Mouse (Mus musculus) liver, postnatal 0 days (tissue): ENCODE measurements around the gene Olfr769. TPM values are rescaled to one million over a fixed set of nuclear protein-coding genes. Genes with fewer than 3 reads are reported as not detected.

Experiments used
- ATAC-seq: fragments of 200-750 bp; cut with Nextera tagmentation; 2 replicates; pipeline ENCODE4 v1.8.0; 2017; ENCODE audit warnings: mild to moderate bottlenecking, moderate library complexity
- DNase-seq: peaks from one replicate; pipeline ENCODE4 v3.0.0-alpha.2; 2016
- H3K27ac ChIP-seq: fragments of 300-500 bp; sonication (generic); 2 replicates; pipeline ENCODE4 v1.5.1; 2014; ENCODE audit warnings: antibody characterized with exemption, moderate library complexity, mild to moderate bottlenecking, low read depth
- H3K27me3 ChIP-seq: fragments of 300-500 bp; sonication (generic); 2 replicates; pipeline ENCODE4 v1.6.1; 2014; ENCODE audit warnings: low read length, control low read depth, mixed read lengths; ENCODE audit not compliant: insufficient read depth
- H3K36me3 ChIP-seq: fragments of 300-500 bp; sonication (generic); replicated peaks from 2 replicates; pipeline ENCODE4 v1.6.1; 2014; ENCODE audit warnings: mild to moderate bottlenecking, control low read depth, low read length, moderate library complexity, mixed read lengths; ENCODE audit not compliant: insufficient read depth
- H3K4me1 ChIP-seq: fragments of 300-500 bp; sonication (generic); 2 replicates; pipeline ENCODE4 v1.6.1; 2014; ENCODE audit warnings: antibody characterized with exemption, mild to moderate bottlenecking, control low read depth; ENCODE audit not compliant: insufficient read depth
- H3K4me2 ChIP-seq: fragments of 300-500 bp; sonication (generic); 2 replicates; pipeline ENCODE4 v1.6.1; 2014; ENCODE audit warnings: low read depth, mild to moderate bottlenecking, low read length, moderate library complexity, mixed read lengths
- H3K4me3 ChIP-seq: fragments of 300-500 bp; sonication (generic); 2 replicates; pipeline ENCODE4 v1.5.1; 2014; ENCODE audit warnings: low read depth, low read length
- H3K9ac ChIP-seq: fragments of 300-500 bp; sonication (generic); replicated peaks from 2 replicates; pipeline ENCODE4 v1.6.1; 2014; ENCODE audit warnings: mild to moderate bottlenecking, moderate library complexity
- H3K9me3 ChIP-seq: fragments of 300-500 bp; sonication (generic); 2 replicates; pipeline ENCODE4 v1.6.1; 2016; ENCODE audit warnings: mild to moderate bottlenecking, control low read depth, low read length, mixed read lengths
- CTCF ChIP-seq: sonication (generic); IDR thresholded peaks from 2 replicates; pipeline ENCODE4 v1.5.1; 2016; ENCODE audit warnings: antibody characterized with exemption, low read depth
- EP300 ChIP-seq: IDR thresholded peaks from 2 replicates; pipeline ENCODE4 v1.6.1; 2016; ENCODE audit warnings: antibody characterized with exemption, low read depth, mild to moderate bottlenecking
- WGBS: fragments of 180-500 bp; shearing (Covaris S2); extraction: QIAGEN DNeasy Blood & Tissue Kit; methylation state at CpG from one replicate; pipeline ENCODE4 v1.1.7; 2014; ENCODE audit not compliant: insufficient replicate concordance; 5-methylcytosine and 5-hydroxymethylcytosine counted together
- polyA plus RNA-seq: library from polyadenylated mRNA; unstranded; fragments of >200 nt; fragmentation: Nextera tagmentation; extraction: Ambion mirVana; gene quantifications from 2 replicates; pipeline ENCODE4 v1.2.1, GENCODE M21; 2015

The Olfr769 gene
- polyA plus RNA-seq, 1 experiment from 2014 or later, result not detected

DNA sequence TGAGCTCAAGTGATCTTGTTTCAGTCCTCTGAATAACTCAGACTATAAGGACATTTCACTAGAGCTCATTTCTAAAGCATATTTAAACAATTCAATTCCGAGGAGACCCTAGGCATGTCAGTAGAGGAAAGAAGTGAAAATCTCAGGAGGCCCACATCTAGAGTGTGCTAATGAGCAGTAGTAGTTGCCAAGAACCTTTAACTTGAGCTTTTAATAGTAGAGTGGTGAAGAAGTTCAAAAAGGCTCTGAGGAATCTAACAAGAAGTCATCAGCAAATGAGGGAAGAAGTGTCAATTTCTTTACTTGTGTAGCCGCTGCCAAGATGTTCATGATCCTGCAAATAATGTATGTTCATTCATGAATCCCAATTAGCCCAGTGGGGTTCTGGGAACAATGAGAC, 48.8 kb downstream of the Olfr769 start, which contains the start of gene Olfr766-ps1:
Gene Olfr766-ps1 (minus strand): TSS at position 101 of the 400 bp plus-strand sequence.
- no peaks in the 10 kb centered on the region for H3K36me3 ChIP-seq
- 66% methylated on average over 2 of the region's 2 CpGs for WGBS
- H3K27ac ChIP-seq, result no peak within 1 kb of the TSS
- no peaks in the 10 kb centered on the region for H3K9me3 ChIP-seq
- no peaks in the 10 kb centered on the region for H3K27me3 ChIP-seq
- H3K4me1 ChIP-seq, result no peaks in the 10 kb centered on the region
- H3K9ac ChIP-seq, result no peak within 1 kb of the TSS
- DNase-seq (no peak), ATAC-seq (no peak)
- TF ChIP-seq EP300 (no peak), CTCF (no peak)
- H3K4me2 ChIP-seq, result no peak within 1 kb of the TSS
- H3K4me3 ChIP-seq, result no peak within 1 kb of the TSS

Other genes with a start within 250 kb of the Olfr769 start
- 0.17 and 0.23 TPM in 2 replicates for gene Gdf11, start 226.1 kb downstream of the Olfr769 start, polyA plus RNA-seq
- 271 and 296 TPM in 2 replicates for gene Cd63, start 216.9 kb downstream of the Olfr769 start, polyA plus RNA-seq
- 54.5 and 63.1 TPM in 2 replicates for gene Rdh5, start 195.0 kb downstream of the Olfr769 start, polyA plus RNA-seq
- gene Bloc1s1, start 193.8 kb downstream of the Olfr769 start, polyA plus RNA-seq, result 128 and 130 TPM in 2 replicates
- gene Itga7, start 184.0 kb downstream of the Olfr769 start, polyA plus RNA-seq, result 0.66 and 0.70 TPM in 2 replicates
- gene Mettl7b, start 156.9 kb downstream of the Olfr769 start, polyA plus RNA-seq, result 29.9 and 33.3 TPM in 2 replicates
- not detected in 2 replicates for gene Olfr9, start 128.4 kb downstream of the Olfr769 start, polyA plus RNA-seq
- gene Olfr763, start 107.1 kb downstream of the Olfr769 start, polyA plus RNA-seq, result not detected in 2 replicates
- gene Olfr764-ps1, start 78.0 kb downstream of the Olfr769 start, polyA plus RNA-seq, result not detected in 2 replicates
- gene Olfr765, start 67.9 kb downstream of the Olfr769 start, polyA plus RNA-seq, result not detected in 2 replicates
- not detected in 2 replicates for gene Olfr766-ps1, start 48.9 kb downstream of the Olfr769 start, polyA plus RNA-seq
- not detected in 2 replicates for gene Olfr767, start 35.0 kb downstream of the Olfr769 start, polyA plus RNA-seq
- gene Olfr768, start 18.5 kb downstream of the Olfr769 start, polyA plus RNA-seq, result not detected in 2 replicates
- gene Olfr770, start 21.1 kb upstream of the Olfr769 start, polyA plus RNA-seq, result not detected in 2 replicates
- not detected in 2 replicates for gene Olfr771, start 46.9 kb upstream of the Olfr769 start, polyA plus RNA-seq
- gene Olfr772, start 60.1 kb upstream of the Olfr769 start, polyA plus RNA-seq, result not detected in 2 replicates
- not detected in 2 replicates for gene Olfr773, start 69.6 kb upstream of the Olfr769 start, polyA plus RNA-seq
- gene Olfr774, start 118.3 kb upstream of the Olfr769 start, polyA plus RNA-seq, result not detected in 2 replicates
- not detected in 2 replicates for gene Olfr775, start 130.6 kb upstream of the Olfr769 start, polyA plus RNA-seq
- gene Olfr776, start 141.3 kb upstream of the Olfr769 start, polyA plus RNA-seq, result not detected in 2 replicates
- not detected in 2 replicates for gene Olfr777, start 153.6 kb upstream of the Olfr769 start, polyA plus RNA-seq
- not detected in 2 replicates for gene Olfr780, start 200.3 kb upstream of the Olfr769 start, polyA plus RNA-seq
- gene Olfr781, start 211.0 kb upstream of the Olfr769 start, polyA plus RNA-seq, result not detected in 2 replicates
- gene Olfr782, start 231.0 kb upstream of the Olfr769 start, polyA plus RNA-seq, result not detected in 2 replicates